Mouse (Mus musculus) activated CD4-positive, CD25-positive, alpha-beta regulatory T cell (primary cell): Measurements from ENCODE around the gene Gsg1. TPM values are rescaled to one million over a fixed set of nuclear protein-coding genes. Genes with fewer than 3 reads are reported as not detected.

Experiments used
- polyA plus RNA-seq, 2 experiments: library from polyadenylated mRNA; unstranded; fragments of 100-300 nt; shearing (Covaris generic); gene quantifications; one replicate each; pipeline ENCODE4 v1.2.1; 2017

Gsg1 gene
- not detected for polyA plus RNA-seq

DNA sequence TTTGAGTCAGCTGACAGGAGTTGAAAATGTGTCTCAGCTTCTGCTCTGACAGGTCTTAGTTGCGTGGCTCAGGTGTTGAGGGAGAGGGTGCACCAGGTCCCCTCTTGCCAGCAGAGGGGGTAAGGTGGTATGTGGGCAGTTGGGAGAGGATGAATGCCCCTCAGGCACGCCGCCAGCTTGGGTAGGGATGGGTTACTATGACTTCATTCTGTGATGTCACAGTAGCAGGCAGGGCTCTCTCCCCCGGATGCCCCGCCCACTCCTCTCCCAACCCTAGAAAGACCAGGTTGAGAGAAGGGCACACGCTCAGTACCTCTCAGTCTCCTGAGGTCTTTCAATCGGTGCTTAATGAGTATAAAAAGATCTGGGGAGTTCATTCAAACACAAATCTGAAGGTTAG lies at the start of gene Gsg1:
TSS of gene Gsg1 (minus strand) at position 199 of the 400 bp plus-strand sequence.

DNA sequence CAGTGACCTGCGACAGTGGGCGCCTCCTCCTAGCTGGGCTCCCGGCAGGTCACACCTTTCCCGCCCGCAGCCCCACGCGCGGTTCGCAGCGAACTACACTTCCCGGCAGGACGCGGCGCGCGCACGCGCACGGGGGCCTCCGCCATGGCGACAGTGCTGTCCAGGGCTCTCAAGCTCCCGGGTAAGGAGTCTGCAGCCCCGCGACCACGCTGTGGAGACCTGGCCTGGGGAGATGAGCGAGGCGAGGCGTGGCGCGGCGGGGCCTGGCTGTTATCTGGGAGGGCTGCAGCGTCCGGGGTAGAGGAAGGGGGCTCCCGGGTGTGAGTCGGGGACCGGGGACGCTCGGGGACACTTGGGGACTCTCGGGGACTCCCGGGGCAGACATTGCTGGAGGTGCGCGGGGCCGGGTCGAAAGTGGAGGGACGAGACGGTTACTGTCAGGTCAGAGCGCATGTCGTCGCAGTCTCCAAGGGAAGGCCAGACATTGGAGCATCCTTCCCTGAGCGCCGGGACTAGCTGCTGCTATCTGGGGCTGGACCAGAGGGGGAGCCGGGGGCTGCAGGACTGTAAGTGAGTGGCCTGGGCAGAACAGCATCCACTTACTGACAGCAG lies 56.1 kb downstream of the Gsg1 start, which contains the start of the genes Fam234b and Hebp1:
TSS of gene Fam234b (plus strand) at position 57 of the 612 bp plus-strand sequence.
TSS of gene Hebp1 (minus strand) at position 102 of the 612 bp plus-strand sequence.

Other genes with a start within 250 kb of the Gsg1 start
- gene Ddx47, start 242.7 kb downstream of the Gsg1 start, polyA plus RNA-seq = 100 to 1,000 TPM; 128 to 143 TPM
- 1 to 10 TPM in 1 of 2 experiments, under 1 TPM in 1; 0.36 to 1.2 TPM for gene Gprc5a, start 188.7 kb downstream of the Gsg1 start, polyA plus RNA-seq
- not detected for gene Gprc5d, start 136.1 kb downstream of the Gsg1 start, polyA plus RNA-seq
- gene Fam234b, start 56.4 kb downstream of the Gsg1 start, polyA plus RNA-seq = 10 to 100 TPM; 14.5 to 16.4 TPM
- gene Hebp1, start 56.3 kb downstream of the Gsg1 start, polyA plus RNA-seq = 1 to 10 TPM in 1 of 2 experiments, under 1 TPM in 1; 0.50 to 2.3 TPM
- gene Pbp2, start 56.1 kb upstream of the Gsg1 start, polyA plus RNA-seq = under 1 TPM in 1 of 2 experiments, not detected in 1; 0.14 TPM
- gene Emp1, start 108.2 kb upstream of the Gsg1 start, polyA plus RNA-seq = 1 to 10 TPM; 1.4 to 2.7 TPM